Mouse (Mus musculus) thymus, postnatal 14 days (tissue): ENCODE measurements at regions not wholly inside any gene's neighbourhood (a gene's known extent, or its start where the extent isn't known, plus 50 kb on each side); places are given as distances from the start of the nearest gene placed in this dataset.

Source experiments
- DNase-seq: peaks from one replicate; pipeline ENCODE4 v3.0.0; 2021

GRCm38 (mm10) chr2:128438897-128439296 is 152.1 kb upstream of the Spdye4c start:
- DNase-seq = no peak

DNA sequence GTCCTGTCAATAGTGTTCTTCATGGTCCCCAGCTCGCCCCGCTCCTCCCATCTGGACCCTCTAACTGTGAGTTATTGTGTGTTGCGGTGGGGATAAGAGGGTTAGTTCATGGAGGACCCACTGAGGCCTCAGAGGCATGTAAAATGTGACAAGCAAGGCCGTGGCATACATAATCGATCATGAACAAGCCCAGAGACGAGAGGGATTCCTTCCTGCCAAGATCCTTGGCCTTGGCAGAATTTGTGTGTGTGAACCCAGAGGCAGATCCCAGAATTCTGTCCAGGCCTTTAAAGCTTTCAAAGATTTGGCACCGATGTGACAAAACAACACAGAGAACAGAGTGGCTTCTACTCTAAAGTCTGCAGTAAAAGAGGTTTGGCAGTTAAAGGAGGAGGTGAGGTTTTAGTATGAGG is 146.4 kb upstream of the Spdye4c start:
- DNase-seq = no peak

DNA sequence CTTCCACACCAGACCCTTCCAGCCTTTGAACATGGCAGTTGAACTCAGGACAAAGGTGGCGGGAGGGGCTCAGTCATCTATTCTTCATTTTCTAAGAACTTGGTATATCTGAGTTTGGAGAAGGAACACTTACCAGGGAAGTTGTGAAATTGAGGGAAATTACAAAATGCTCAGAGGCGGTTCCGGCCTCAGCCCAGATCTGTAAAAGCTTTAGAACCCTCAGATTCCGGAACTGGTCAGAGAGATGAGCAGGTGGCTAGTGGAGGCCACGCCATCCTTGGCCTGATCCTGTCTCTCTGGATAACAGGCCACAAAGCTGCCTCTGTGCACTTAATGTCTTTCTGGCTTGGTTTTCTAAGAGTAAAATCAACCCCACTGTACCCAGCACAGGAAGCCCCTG is 145.6 kb upstream of the Spdye4c start:
- no peak for DNase-seq

GRCm38 (mm10) chr2:128449294-128449693 is 141.7 kb upstream of the Spdye4c start:
- no peak for DNase-seq

GRCm38 (mm10) chr2:128450045-128450444 is 141.0 kb upstream of the Spdye4c start:
- no peak for DNase-seq

- DNase-seq = peak; percentile 14
Measured at GRCm38 (mm10) chr2:128451554-128452239, 139.3 kb upstream of the Spdye4c start.

DNA sequence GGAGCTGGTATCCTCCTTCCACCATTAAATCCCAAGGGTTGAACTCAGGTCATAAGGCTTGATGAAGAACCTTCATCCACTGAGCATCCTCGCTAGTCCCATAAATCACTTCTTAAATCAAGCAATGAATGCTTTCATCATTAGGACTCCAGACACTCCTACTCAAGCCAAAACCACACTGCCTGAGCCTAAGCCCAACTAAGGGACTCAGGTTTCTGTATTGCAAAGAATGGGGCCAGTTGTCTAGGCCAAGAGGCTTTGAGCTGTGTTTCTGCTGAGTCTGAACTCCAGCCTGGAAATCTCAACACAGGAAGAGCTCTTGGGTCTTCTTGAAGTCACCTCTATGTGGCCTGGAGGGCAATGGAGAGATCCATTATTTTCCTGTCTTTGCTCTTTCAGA is 138.4 kb upstream of the Spdye4c start:
- DNase-seq = no peak

- no peak for DNase-seq
Measured at GRCm38 (mm10) chr2:128454509-128454908, 136.5 kb upstream of the Spdye4c start.

- no peak for DNase-seq
Measured at GRCm38 (mm10) chr2:128457591-128458209, 133.3 kb upstream of the Spdye4c start.

DNA sequence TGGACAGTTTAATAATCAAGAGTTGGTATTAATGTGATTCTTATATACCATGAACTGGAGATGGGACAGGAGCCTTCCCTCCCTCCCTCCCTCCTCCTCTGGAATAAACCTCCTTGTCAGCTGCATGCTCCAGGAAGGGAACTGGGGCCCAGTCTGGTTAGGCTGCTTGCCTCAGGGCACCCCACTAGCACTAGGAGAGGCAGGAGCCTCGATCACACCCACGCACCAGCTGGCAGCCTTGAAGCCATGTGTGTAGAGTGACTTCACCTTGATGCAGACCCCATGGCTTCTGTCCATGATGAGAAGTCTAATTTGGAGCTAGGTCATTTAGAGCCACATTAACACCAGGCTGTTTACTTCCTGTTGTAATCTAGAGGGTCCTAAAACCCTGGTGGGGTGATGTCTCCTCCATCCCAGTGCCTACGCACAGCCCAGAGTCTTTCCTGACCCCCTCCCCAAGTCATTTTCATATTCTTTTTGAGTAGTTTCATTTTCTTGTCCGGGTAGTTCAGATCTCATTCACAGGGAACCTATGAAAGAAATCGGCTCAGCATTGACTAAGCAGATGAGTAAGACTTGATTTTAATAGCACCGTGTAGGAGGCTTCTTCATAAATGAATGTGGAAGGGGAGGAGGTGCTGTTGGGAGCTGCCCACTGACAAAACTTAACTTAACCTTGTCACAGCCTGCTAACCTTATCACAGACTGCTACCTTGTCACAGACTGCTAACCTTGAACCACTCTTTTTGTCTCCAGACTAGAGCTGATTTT is 125.6 kb upstream of the Spdye4c start:
- no peak for DNase-seq

DNA sequence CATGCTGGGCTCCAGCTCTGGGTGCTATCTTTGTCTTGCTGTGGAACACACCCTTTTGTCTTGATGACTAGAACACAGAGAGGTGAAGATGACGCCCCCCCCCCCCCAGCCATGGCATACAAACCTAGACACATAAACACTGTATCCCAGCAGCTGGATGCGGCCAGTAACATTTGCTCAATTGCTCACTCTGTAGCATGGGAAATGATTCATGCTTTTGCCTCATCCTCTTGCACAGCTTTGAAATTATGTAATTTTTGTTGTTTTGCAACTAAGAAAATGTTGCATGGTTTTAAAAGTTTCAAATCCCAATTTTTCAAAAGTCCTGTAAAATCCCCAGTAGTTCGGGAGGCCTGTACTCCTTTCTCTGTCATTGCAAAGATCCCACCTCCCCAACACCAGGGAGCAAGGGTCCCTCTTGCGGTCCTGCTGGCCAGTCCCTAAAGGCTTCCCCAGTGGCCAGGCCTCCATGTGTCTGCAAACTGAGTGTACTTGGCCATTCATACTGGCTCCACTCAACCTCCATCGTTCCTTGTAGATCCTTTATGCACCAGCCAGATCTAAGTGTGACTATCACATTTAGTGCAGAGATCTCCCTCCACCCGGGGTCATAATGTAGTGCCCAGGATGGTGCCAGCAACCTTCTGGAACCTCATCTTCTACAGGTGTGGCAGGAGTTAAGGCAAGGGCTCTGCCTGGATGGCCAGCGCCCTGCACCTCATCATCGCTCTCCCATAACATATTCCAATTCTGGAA is 123.3 kb upstream of the Spdye4c start:
- DNase-seq = no peak

- DNase-seq = no peak
Measured at GRCm38 (mm10) chr2:128468323-128468722, 122.7 kb upstream of the Spdye4c start.

DNA sequence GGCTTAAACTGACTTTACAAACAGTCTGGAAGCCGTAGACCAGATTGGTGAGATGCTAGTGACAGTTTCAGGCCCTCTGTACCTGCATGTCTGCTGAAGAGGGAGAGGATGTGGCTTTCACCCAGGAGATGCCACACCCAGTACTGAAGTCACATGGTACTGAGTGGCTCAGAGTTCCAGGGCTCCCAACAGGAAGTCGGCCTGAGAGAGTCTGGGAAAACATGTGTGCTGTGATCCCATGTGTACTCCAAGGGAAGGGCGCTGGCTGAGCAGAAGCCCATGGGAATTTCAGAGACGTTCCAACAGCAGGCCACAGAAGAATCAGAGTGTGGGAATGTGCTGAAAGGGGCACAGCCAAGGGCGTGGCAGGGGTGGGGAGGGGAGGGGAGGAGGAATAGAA is 120.7 kb upstream of the Spdye4c start:
- peak; percentile 38 for DNase-seq

GRCm38 (mm10) chr2:128473241-128473954 is 117.6 kb upstream of the Spdye4c start:
- no peak for DNase-seq

DNA sequence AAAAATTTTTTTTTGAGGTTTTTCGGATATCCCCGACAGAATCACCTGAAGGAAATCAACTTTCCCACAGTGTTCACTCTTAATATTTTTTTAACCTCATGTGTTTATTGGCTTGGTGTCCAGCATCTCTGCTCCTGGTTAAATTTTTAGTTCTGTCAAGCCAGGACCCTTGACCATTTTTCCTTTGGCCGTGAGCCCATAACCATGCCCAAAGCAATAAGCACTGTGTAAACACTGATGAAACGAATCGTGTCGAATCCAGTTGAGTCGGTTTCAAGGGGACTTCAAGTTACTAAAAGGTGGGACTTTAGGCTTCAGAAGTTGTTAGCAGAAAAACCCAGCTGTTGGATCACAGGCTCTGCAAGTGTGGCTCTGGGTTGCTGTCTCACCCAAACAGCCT is 117.0 kb upstream of the Spdye4c start:
- DNase-seq = no peak

GRCm38 (mm10) chr2:128477242-128477641 is 113.8 kb upstream of the Spdye4c start:
- DNase-seq = no peak

DNA sequence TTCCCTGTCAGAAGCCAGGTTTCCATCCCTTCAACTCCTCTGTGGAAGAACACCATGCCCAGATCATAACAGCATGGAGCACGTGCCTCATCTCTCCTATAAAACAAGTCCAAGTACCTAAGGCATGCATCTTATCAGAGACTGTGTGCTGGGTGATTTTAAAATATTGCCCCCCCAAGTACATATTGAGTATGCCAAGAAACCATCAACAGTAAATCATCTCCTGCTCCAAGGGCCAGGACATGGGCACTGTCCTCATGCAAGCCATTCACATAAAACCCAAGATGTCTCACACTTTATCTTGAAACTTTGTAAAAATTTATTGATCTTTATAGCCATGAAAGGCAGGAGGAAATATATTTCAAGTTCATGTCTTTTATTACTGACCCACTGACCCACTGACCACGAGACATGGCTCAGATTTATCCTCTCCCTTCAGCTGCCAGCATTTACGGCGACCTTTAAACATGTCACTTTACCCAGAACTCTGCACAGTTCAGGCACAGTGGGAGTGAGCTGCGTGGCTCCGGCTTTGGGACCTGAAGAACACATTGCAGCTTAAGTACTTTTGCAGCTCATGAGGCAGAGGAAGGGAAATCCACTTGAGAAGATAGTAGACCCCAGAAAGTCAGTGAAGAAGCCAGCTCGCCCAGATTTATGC is 99.7 kb upstream of the Spdye4c start:
- DNase-seq = no peak

DNA sequence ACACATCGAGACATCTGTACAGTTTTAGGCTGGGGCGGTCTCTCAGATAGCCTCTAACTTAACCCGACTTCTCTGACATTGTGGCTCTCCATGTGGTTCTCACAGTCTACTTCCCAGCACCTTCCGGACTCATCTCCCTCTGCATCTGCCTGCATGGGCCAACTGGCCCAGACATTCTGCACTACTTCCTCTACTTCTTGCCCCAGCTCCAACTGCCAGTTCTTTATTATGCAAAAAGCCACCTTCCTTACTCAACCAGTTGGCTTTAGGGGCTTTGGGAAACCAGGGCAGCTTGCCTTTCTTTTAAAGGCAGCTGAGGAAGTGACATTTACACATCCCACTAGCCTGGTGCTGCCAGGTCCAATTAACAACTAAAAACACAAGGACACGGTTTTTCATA is 97.1 kb upstream of the Spdye4c start:
- DNase-seq = no peak

- DNase-seq = no peak
Measured at GRCm38 (mm10) chr2:128497891-128498290, 93.1 kb upstream of the Spdye4c start.

DNA sequence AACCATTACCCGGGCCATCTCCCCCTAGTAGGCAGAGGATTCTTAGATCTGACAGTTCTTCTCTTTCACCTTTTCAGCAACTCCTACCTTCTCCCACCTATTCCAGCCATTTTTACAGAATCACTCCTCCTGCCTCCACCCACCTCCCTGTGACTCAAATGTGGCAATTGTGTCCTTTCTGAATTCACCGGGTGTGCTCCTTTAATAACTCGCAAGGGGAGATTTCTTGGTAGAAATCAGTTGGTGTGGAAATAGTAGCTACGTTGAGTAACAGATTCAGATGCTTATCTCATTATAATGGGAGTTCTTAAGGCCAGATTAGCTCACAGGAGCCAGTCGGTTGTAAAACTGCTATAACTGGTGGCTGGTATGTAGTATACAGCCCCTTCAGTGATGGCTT is 92.4 kb upstream of the Spdye4c start:
- no peak for DNase-seq

DNA sequence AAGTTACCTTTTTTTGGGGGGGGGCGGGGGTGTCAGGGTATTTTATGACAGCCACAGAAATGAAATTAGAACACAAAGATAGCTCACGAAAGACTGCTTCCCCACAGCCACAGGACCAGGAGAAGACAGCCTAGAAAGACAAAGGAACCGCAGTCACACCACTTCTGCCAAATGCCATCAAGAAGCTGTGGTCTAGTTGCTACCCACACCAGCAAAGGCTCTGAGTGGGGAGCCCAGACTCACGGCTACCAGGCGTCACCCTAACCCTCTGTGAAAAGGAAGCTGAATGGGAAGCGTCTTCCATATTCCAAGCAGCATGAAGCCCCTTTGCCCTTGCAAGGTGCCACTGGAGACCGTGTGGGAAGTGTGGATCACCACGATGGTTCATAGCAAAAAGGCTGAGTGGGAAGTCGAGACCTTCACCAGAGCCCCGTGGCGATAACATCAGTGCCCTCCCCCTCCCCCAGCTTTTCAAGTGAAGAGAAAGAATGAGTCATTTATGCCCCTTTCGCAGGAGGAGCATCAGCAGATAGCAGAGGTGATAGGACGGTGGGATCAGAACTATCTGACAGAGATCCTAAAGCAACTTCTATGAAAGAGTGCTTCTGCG is 91.3 kb upstream of the Spdye4c start:
- DNase-seq = peak; percentile 28

GRCm38 (mm10) chr2:128502676-128503075 is 88.3 kb upstream of the Spdye4c start:
- DNase-seq = no peak
